Mouse (Mus musculus) CH12.LX (cell line): ENCODE data around the gene Mpdz.

Experiments
- CTCF ChIP-seq, 2 experiments: IDR thresholded peaks in 1 of 2; conservative IDR thresholded peaks in 1 of 2; 2 replicates each; pipeline ENCODE4 v1.5.1; 2011 to 2012; ENCODE audit warnings: low read depth in 2 of 2, low read length in 2 of 2, improper control_type of control experiment in 1 of 2, inconsistent platforms in 1 of 2, mild to moderate bottlenecking in 1 of 2, moderate library complexity in 1 of 2
- E2F4 ChIP-seq: IDR thresholded peaks from 2 replicates; pipeline ENCODE4 v1.6.1; 2011; ENCODE audit warnings: low read depth, low read length, improper control_type of control experiment; ENCODE audit not compliant: insufficient replicate concordance
- GABPA ChIP-seq: IDR thresholded peaks from 2 replicates; pipeline ENCODE4 v1.6.1; 2012; ENCODE audit warnings: low read depth, low read length, improper control_type of control experiment, inconsistent platforms; ENCODE audit not compliant: insufficient replicate concordance
- MAFK ChIP-seq: IDR thresholded peaks from 2 replicates; pipeline ENCODE4 v1.6.1; 2011; ENCODE audit warnings: low read length, improper control_type of control experiment; ENCODE audit not compliant: insufficient replicate concordance
- POLR2A ChIP-seq: IDR thresholded peaks from 2 replicates; pipeline ENCODE4 v1.6.1; 2011; ENCODE audit warnings: low read depth, mild to moderate bottlenecking, improper control_type of control experiment, low read length
- POLR2AphosphoS2 ChIP-seq: IDR thresholded peaks from 2 replicates; pipeline ENCODE4 v1.6.1; 2011; ENCODE audit warnings: low read depth, low read length, improper control_type of control experiment
- TCF12 ChIP-seq: IDR thresholded peaks from 2 replicates; pipeline ENCODE4 v1.6.1; 2014; ENCODE audit warnings: low read depth, mild to moderate bottlenecking, inconsistent platforms, low read length, improper control_type of control experiment

DNA sequence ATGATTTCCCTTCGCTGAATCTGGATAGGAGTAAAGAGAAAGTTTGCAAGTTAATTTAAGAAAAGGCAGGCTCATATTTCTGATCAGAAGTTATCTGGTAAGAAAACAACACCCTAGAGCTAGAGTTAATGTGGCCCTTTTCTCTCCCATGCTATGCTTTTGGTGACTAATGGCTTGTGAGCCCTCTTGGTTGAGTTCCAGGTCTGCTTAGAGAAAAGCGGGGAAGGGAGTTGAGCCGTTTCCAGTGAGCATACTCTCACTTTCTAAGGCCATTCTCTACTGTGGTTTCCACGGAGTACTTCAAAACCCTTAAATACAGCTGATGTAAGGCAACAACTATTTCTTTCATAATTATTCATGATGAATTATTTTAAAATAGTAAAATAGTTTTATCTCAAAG, 11.8 kb downstream of the Mpdz start:
- TF ChIP-seq POLR2A (no peak), CTCF (conservative IDR thresholded peaks at IDR 0.05 in 1 of 2, IDR thresholded peaks at IDR 0.05 in 1 of 2; ENCODE audit: low read depth in 2 of 2, low read length in 2 of 2) (no peak), MAFK (no peak), POLR2AphosphoS2 (no peak), TCF12 (no peak), GABPA (no peak), E2F4 (no peak)
